Mouse (Mus musculus): ENCODE results near the gene Rsph9. TPM values are rescaled to one million over a fixed set of nuclear protein-coding genes. Genes with fewer than 3 reads are reported as not detected.

Gene Rsph9
- 1 to 10 TPM in 1 of 2 experiments, under 1 TPM in 1; 0.62 to 1.3 TPM for total RNA-seq (2023)

DNA sequence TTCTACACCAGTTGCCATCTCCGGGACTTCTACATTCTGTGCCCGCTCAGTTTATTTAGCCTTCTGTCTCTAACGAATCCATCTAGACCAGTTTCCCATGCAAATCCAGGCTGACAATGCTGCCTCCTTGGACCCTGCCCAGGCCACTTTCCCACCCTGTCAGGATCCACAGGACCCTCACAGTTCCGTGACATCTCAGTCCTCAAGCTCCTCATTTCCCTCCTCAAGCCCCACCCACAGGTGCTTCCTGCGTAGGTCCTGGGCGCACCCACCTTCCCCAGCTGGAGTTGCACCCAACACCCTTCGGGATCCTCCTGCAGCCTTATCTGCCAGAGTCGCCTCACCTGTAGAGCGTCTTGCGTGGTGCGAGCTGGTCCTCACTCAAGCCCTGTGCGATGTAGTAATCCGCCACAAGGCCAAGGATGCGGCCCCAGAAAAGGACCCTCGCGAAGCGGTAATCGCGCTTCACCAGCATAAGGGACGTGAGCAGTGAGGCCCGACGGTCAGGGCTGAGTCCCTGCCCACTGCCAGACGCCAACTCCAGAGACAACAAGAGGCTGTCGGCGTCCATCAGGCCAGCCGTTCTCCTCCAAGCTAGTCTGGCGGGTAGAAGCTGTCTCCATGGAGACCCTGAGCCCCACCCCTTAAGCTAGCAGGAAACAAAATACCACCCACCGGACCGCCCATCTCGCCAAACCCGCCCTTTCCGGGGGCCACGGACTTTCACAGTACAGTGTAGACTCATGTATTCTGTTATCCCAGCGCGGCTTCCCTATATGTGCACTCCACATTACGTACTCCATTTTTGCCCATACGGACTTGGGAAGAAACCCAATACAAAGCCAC lies at the start of gene Rsph9:
Rsph9 (minus strand) TSS at position 639 of the 846 bp plus-strand sequence.

DNA sequence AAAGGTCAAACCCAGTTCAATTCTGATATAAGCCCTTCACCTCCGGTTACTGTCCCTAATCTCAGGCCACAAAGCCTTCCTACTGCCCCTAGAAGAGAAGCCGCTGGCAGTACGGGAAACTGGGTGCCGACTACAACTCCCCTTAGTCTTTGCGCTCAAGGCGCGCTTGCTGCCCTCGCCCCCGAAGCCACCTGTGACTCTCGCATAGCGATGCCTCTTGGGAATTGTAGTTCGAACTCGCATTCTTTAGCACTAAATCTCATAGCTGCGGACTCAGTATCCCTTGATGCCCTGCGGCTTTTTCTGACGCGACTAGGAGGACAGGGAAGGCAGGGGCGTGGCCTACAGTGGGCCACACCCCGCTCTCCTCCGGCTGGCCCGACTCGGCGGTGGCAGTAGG lies 16.7 kb upstream of the Rsph9 start, which contains the start of gene Gtpbp2:
Gtpbp2 (plus strand) TSS at position 347 of the 400 bp plus-strand sequence.

DNA sequence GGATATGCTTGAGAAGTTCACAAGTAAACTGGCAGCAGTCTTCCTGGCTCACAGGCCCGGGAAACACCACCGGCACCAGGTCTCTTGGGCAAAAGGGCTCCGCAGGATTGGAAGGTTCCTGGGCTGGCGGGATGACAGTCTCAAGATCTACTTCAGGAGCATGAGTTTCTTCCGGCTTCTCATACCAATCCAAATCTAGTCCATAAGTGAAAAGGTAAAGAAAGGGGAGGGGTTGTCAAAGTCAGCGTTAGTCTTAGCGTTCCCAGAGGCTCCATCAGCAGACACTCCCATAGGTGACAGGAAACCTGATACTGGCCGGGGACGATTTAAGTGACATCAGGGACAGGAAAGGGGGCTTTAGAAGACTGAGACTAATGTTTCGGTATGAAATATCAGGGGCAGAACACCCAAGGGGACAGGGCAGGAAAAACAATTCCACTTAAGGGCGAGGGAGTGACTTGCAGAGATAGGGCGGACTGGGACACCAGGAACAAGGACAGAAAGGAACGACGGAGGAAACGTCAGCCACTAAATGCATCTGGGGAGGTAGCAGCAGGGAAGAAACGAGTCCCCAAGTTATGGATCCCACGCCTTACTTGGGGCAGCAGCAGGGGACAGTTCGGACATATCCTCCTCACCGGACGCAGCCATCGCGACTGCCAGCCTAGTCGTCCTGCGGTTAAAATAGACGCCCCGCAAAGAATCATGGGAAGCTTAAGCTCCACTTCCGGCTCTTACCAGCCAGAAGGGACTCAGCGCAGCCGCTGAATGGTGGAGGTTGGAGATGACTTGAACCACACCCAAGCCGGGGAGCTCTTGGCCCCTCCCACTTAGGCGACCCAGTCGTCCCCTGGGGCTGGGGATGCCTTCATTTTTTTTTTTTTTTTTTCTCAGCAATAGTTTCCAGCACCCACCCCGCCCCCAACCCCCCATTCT lies 9.1 kb upstream of the Rsph9 start, which contains the start of gene Mad2l1bp:
Mad2l1bp (minus strand) TSS at position 707 of the 936 bp plus-strand sequence.

DNA sequence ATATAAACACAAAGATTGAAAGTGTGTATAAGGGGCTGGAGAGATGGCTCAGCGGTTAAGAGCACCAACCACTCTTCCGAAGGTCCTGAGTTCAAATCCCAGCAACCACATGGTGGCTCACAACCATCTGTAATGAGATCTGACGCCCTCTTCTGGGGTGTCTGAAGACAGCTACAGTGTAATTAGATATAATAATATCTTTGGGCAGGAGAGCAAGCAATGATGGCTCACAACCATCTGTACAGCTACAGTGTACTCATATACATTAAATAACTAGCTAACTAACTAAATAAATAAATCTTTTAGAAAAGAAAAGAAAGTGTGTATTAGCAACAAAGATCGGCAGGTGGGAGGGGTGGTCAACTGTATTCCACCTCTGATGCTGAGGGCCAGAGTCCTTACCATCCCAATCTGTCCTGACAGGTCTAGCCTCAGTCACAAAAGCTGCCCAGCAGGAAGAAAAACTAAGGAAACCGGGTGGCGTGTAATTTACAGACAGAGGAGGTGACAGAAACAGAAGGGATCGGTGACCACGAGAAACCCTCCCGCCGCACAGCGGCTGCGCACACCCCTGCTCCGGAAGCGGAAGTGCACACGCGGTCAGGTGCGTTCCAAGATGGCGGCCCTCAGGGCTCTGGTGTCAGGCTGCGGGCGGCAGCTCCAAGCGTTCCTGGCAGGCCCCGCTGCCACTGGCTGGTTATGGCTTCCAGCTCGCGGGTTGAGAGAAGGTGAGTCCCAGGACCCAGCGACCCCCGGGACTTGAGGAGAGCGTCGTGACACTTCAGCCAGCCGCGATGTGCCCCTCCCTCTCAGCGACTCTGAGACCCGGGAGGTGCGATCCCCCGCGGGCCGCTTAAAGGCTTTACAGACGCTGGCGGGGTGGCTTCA lies 33.4 kb downstream of the Rsph9 start, which contains the start of gene Mrps18a:
Mrps18a (plus strand) TSS at position 585 of the 888 bp plus-strand sequence.

Other genes starting within 250 kb of the Rsph9 start
- gene Vegfa, start 111.8 kb downstream of the Rsph9 start, total RNA-seq (2023): 10 to 100 TPM; 37.8 to 39.6 TPM
- 10 to 100 TPM; 23.0 to 23.2 TPM for gene Mrps18a, start 33.2 kb downstream of the Rsph9 start, total RNA-seq (2023)
- 10 to 100 TPM; 17.5 to 21.9 TPM for gene Mad2l1bp, start 9.3 kb upstream of the Rsph9 start, total RNA-seq (2023)
- gene Gtpbp2, start 16.8 kb upstream of the Rsph9 start, total RNA-seq (2023): 100 to 1,000 TPM; 124 to 126 TPM
- 10 to 100 TPM; 18.3 to 20.1 TPM for gene Polh, start 58.4 kb upstream of the Rsph9 start, total RNA-seq (2023)
- 10 to 100 TPM; 21.3 to 22.6 TPM for gene Xpo5, start 58.6 kb upstream of the Rsph9 start, total RNA-seq (2023)
- 10 to 100 TPM; 20.6 to 23.0 TPM for gene Polr1c, start 103.8 kb upstream of the Rsph9 start, total RNA-seq (2023)
- 10 to 100 TPM; 86.2 to 94.1 TPM for gene Yipf3, start 103.9 kb upstream of the Rsph9 start, total RNA-seq (2023)
- gene Lrrc73, start 109.3 kb upstream of the Rsph9 start, total RNA-seq (2023): 1 to 10 TPM; 1.0 to 1.2 TPM
- gene Tjap1, start 138.8 kb upstream of the Rsph9 start, total RNA-seq (2023): 10 to 100 TPM; 23.3 to 27.7 TPM
- gene Dlk2, start 153.2 kb upstream of the Rsph9 start, total RNA-seq (2023): not detected
- 1 to 10 TPM; 5.3 to 5.9 TPM for gene Abcc10, start 184.1 kb upstream of the Rsph9 start, total RNA-seq (2023)
- gene Zfp318, start 239.5 kb upstream of the Rsph9 start, total RNA-seq (2023): 1 to 10 TPM; 5.0 to 9.9 TPM

All from neutrophil, adult 59 days (primary cell).